Mouse (Mus musculus) embryonic facial prominence, embryonic 13.5 days (tissue): ENCODE measurements around the gene Msi1. TPM values are rescaled to one million over a fixed set of nuclear protein-coding genes. Genes with fewer than 3 reads are reported as not detected.

Experiments
- ATAC-seq: fragments of 200-750 bp; cut with Nextera tagmentation; 2 replicates; pipeline ENCODE4 v1.8.0; 2017; ENCODE audit warnings: low read depth; ENCODE audit not compliant: insufficient number of reproducible peaks, insufficient read depth, low FRiP score, low TSS enrichment
- H3K27ac ChIP-seq: fragments of 300-500 bp; sonication (generic); 2 replicates; pipeline ENCODE4 v1.5.1; 2015; ENCODE audit warnings: moderate library complexity, mild to moderate bottlenecking, inconsistent platforms
- H3K27me3 ChIP-seq: fragments of 300-500 bp; sonication (generic); 2 replicates; pipeline ENCODE4 v1.6.1; 2015; ENCODE audit warnings: mild to moderate bottlenecking, inconsistent platforms
- H3K36me3 ChIP-seq: fragments of 300-500 bp; sonication (generic); 2 replicates; pipeline ENCODE4 v1.6.1; 2015; ENCODE audit warnings: mild to moderate bottlenecking, inconsistent platforms
- H3K4me1 ChIP-seq: fragments of 300-500 bp; sonication (generic); 2 replicates; pipeline ENCODE4 v1.6.1; 2015; ENCODE audit warnings: inconsistent platforms
- H3K4me2 ChIP-seq: fragments of 300-500 bp; sonication (generic); 2 replicates; pipeline ENCODE4 v1.6.1; 2015; ENCODE audit warnings: moderate library complexity, mild to moderate bottlenecking, inconsistent platforms
- H3K4me3 ChIP-seq: fragments of 300-500 bp; sonication (generic); 2 replicates; pipeline ENCODE4 v1.5.1; 2015; ENCODE audit warnings: mild to moderate bottlenecking, inconsistent platforms
- H3K9ac ChIP-seq: fragments of 300-500 bp; sonication (generic); 2 replicates; pipeline ENCODE4 v1.6.1; 2015; ENCODE audit warnings: mild to moderate bottlenecking, inconsistent platforms
- H3K9me3 ChIP-seq: fragments of 300-500 bp; sonication (generic); 2 replicates; pipeline ENCODE4 v1.6.1; 2016; ENCODE audit warnings: inconsistent platforms
- WGBS: fragments of 180-500 bp; shearing (Covaris S2); methylation state at CpG from one replicate; pipeline ENCODE4 v1.1.7; 2015; ENCODE audit warnings: mixed read lengths; 5-methylcytosine and 5-hydroxymethylcytosine counted together
- polyA plus RNA-seq: library from polyadenylated mRNA; unstranded; fragments of >200 nt; fragmentation: Nextera tagmentation; extraction: Ambion mirVana; gene quantifications from 2 replicates; pipeline ENCODE4 v1.2.1, GENCODE M21; 2015

The Msi1 gene
- polyA plus RNA-seq, 1 experiment from 2014 or later: 22.3 TPM

GRCm38 (mm10) chr5:115497033-115497432 is 67.6 kb downstream of the Msi1 start:
- Histone ChIP-seq H3K27me3 (no peaks in the 10 kb centered on the region), H3K4me1 (peaks cover 24% of the 10 kb centered on the region), H3K4me3 (no peak overlapping the region), H3K4me2 (no peak overlapping the region), H3K9ac (no peak overlapping the region), H3K9me3 (no peaks in the 10 kb centered on the region), H3K27ac (no peak overlapping the region), H3K36me3 (no peaks in the 10 kb centered on the region)
- WGBS: 79% methylated on average over 7 of the region's 7 CpGs
- no peak for ATAC-seq

DNA sequence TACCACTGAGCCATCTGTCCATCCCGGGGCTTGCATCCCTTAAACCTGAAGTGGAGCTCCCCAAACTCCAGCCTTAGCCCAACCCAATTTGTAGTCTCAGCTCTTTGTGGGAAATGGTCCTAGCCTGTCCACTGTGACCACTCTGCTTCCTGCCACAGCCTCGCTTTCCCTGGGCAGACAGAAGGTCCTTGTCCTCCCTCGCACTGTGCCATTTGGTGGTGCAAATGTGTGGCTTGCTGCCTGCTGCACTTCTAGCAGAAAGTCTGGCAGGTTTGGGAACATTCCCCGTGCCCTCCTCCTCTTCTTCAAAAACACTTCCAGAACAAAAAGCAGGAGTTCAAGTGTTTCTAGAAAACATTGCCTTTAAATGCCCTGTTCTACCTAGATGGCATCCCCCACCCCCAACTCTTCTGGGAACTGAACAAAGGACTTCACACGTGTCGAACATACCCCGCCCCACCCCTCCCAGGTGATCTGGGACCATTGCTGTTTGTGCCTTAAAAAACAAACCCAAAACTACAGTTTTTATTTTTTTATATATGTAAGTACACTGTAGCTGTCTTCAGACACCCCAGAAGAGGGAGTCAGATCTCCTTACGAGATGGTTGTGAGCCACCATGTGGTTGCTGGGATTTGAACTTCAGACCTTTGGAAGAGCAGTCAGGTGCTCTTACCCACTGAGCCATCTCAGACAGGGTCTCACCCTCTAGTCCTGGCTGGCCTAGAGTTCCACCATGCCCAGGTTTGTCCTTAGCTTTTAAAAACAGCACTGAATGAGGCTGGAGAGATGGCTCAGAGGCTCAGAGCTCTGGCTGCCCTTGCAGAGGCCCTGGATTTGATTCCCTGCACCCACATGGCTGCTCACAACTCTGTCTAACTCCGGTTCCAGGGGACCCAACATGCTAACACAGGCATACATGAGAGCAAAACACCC is 69.2 kb downstream of the Msi1 start:
- Histone ChIP-seq H3K4me2 (no peak overlapping the region), H3K9ac (peak overlapping the region; percentile 21; the same call in 1 of the 2 replicates), H3K27ac (no peak overlapping the region), H3K4me3 (no peak overlapping the region), H3K36me3 (no peaks in the 10 kb centered on the region), H3K9me3 (no peaks in the 10 kb centered on the region), H3K27me3 (no peaks in the 10 kb centered on the region), H3K4me1 (peaks cover 10% of the 10 kb centered on the region)
- ATAC-seq: no peak
- WGBS: 49% methylated on average over 9 of the region's 9 CpGs

- no peak for ATAC-seq
- H3K36me3 ChIP-seq: no peaks in the 10 kb centered on the region
- no peak overlapping the region for H3K9ac ChIP-seq
- no peak overlapping the region for H3K27ac ChIP-seq
- H3K27me3 ChIP-seq: no peaks in the 10 kb centered on the region
- no peaks in the 10 kb centered on the region for H3K9me3 ChIP-seq
- H3K4me2 ChIP-seq: no peak overlapping the region
- no peak overlapping the region for H3K4me3 ChIP-seq
- 75% methylated on average over 12 of the region's 12 CpGs for WGBS
- no peaks in the 10 kb centered on the region for H3K4me1 ChIP-seq
Observed at GRCm38 (mm10) chr5:115500383-115500935, 71.1 kb downstream of the Msi1 start.

GRCm38 (mm10) chr5:115503035-115503434 is 73.6 kb downstream of the Msi1 start:
- Histone ChIP-seq H3K27ac (no peak overlapping the region), H3K4me2 (no peak overlapping the region; the same call in 1 of the 2 replicates), H3K9me3 (no peaks in the 10 kb centered on the region), H3K9ac (no peak overlapping the region), H3K4me3 (no peak overlapping the region), H3K36me3 (no peaks in the 10 kb centered on the region), H3K27me3 (no peaks in the 10 kb centered on the region), H3K4me1 (peaks cover 10% of the 10 kb centered on the region)
- no peak for ATAC-seq
- WGBS: 50% methylated on average over 12 of the region's 12 CpGs

Other genes with a start within 250 kb of the Msi1 start
- 1.3 and 2.0 TPM in 2 replicates for gene Cabp1, start 235.2 kb upstream of the Msi1 start, polyA plus RNA-seq
- gene Pop5, start 193.8 kb upstream of the Msi1 start, polyA plus RNA-seq: 83.5 and 88.1 TPM in 2 replicates
- gene Rnf10, start 156.7 kb upstream of the Msi1 start, polyA plus RNA-seq: 129 and 136 TPM in 2 replicates
- 42.5 and 43.2 TPM in 2 replicates for gene Coq5, start 149.9 kb upstream of the Msi1 start, polyA plus RNA-seq
- gene Dynll1, start 128.6 kb upstream of the Msi1 start, polyA plus RNA-seq: 1,732 and 1,829 TPM in 2 replicates
- gene Srsf9, start 102.4 kb upstream of the Msi1 start, polyA plus RNA-seq: 343 and 378 TPM in 2 replicates
- 31.1 and 32.1 TPM in 2 replicates for gene Gatc, start 88.4 kb upstream of the Msi1 start, polyA plus RNA-seq
- 58.0 and 64.4 TPM in 2 replicates for gene Triap1, start 88.4 kb upstream of the Msi1 start, polyA plus RNA-seq
- gene Cox6a1, start 80.6 kb upstream of the Msi1 start, polyA plus RNA-seq: 786 and 801 TPM in 2 replicates
- gene Pla2g1b, start 36.7 kb downstream of the Msi1 start, polyA plus RNA-seq: not detected in 2 replicates
- 24.8 and 28.1 TPM in 2 replicates for gene Sirt4, start 55.1 kb downstream of the Msi1 start, polyA plus RNA-seq
- 39.6 and 44.2 TPM in 2 replicates for gene Pxn, start 77.1 kb downstream of the Msi1 start, polyA plus RNA-seq
- 1,563 and 1,729 TPM in 2 replicates for gene Rplp0, start 129.9 kb downstream of the Msi1 start, polyA plus RNA-seq
- 45.8 and 47.9 TPM in 2 replicates for gene Gcn1l1, start 135.7 kb downstream of the Msi1 start, polyA plus RNA-seq
- 13.1 and 15.9 TPM in 2 replicates for gene Rab35, start 202.3 kb downstream of the Msi1 start, polyA plus RNA-seq